Mouse (Mus musculus) G1E (cell line): ENCODE measurements around the gene Il25.

Experiments used
- CTCF ChIP-seq: IDR thresholded peaks from 2 replicates; pipeline ENCODE4 v1.5.1; 2012; ENCODE audit warnings: low read depth, low read length, inconsistent platforms, mixed read lengths
- GATA1 ChIP-seq: IDR thresholded peaks from 2 replicates; pipeline ENCODE4 v1.6.1; 2012; ENCODE audit warnings: borderline replicate concordance, low read length, inconsistent platforms, mixed read lengths
- GATA2 ChIP-seq: IDR thresholded peaks from 2 replicates; pipeline ENCODE4 v1.6.1; 2012; ENCODE audit warnings: low read depth, low read length, inconsistent platforms, borderline replicate concordance
- POLR2AphosphoS5 ChIP-seq: IDR thresholded peaks from 2 replicates; pipeline ENCODE4 v1.6.1; 2012; ENCODE audit warnings: low read depth, low read length, inconsistent platforms; ENCODE audit not compliant: insufficient replicate concordance
- TAL1 ChIP-seq: conservative IDR thresholded peaks from 2 replicates; pipeline ENCODE4 v1.6.1; 2012; ENCODE audit warnings: low read depth, low read length, inconsistent platforms, mixed read lengths

- no peak for TF ChIP-seq GATA2
- no peak for TF ChIP-seq CTCF
- TF ChIP-seq TAL1: no peak
- TF ChIP-seq GATA1: no peak
- TF ChIP-seq POLR2AphosphoS5: no peak
These were observed 22.0 kb downstream of the Il25 start for GRCm38 (mm10) chr14:54954474-54954873.
